Mouse (Mus musculus) testis, adult 2 months (tissue): ENCODE results near the gene Tenm3. TPM values are rescaled to one million over a fixed set of nuclear protein-coding genes. Genes with fewer than 3 reads are reported as not detected.

ENCODE experiments used
- H3K27ac ChIP-seq: fragments of 200-500 bp; 2 replicates; pipeline ENCODE4 v1.5.1; 2012; ENCODE audit warnings: low read depth, low read length; ENCODE audit not compliant: control insufficient read depth, insufficient read depth
- H3K27me3 ChIP-seq: fragments of 200-500 bp; 2 replicates; pipeline ENCODE4 v1.6.1; 2012; ENCODE audit warnings: mild to moderate bottlenecking, low read length, moderate library complexity; ENCODE audit not compliant: control insufficient read depth, insufficient read depth
- H3K36me3 ChIP-seq: fragments of 200-500 bp; 2 replicates; pipeline ENCODE4 v1.6.1; 2012; ENCODE audit warnings: mild to moderate bottlenecking, low read length; ENCODE audit not compliant: control insufficient read depth, insufficient read depth
- H3K4me1 ChIP-seq: fragments of 200-500 bp; 2 replicates; pipeline ENCODE4 v1.6.1; 2012; ENCODE audit warnings: low read length; ENCODE audit not compliant: control insufficient read depth, insufficient read depth
- H3K4me3 ChIP-seq: fragments of 200-500 bp; 2 replicates; pipeline ENCODE4 v1.5.1; 2012; ENCODE audit warnings: low read depth, mild to moderate bottlenecking, low read length, moderate library complexity, mixed read lengths; ENCODE audit not compliant: control insufficient read depth
- CTCF ChIP-seq: fragments of 200-500 bp; IDR thresholded peaks from 2 replicates; pipeline ENCODE4 v1.5.1; 2012; ENCODE audit warnings: low read depth, mild to moderate bottlenecking, inconsistent platforms, low read length, moderate library complexity; ENCODE audit not compliant: control insufficient read depth, insufficient read depth, insufficient replicate concordance
- POLR2A ChIP-seq: fragments of 200-500 bp; IDR thresholded peaks from 2 replicates; pipeline ENCODE4 v1.6.1; 2012; ENCODE audit warnings: low read depth, mild to moderate bottlenecking, inconsistent platforms, low read length, moderate library complexity; ENCODE audit not compliant: control insufficient read depth
- polyA plus RNA-seq: library from polyadenylated mRNA; depleted of rRNA; stranded (reverse); fragments of >200 nt; gene quantifications from 2 replicates; pipeline ENCODE4 v1.2.3, GENCODE M21; 2012

The Tenm3 gene
- polyA plus RNA-seq, 1 experiment = 4.2 TPM

DNA sequence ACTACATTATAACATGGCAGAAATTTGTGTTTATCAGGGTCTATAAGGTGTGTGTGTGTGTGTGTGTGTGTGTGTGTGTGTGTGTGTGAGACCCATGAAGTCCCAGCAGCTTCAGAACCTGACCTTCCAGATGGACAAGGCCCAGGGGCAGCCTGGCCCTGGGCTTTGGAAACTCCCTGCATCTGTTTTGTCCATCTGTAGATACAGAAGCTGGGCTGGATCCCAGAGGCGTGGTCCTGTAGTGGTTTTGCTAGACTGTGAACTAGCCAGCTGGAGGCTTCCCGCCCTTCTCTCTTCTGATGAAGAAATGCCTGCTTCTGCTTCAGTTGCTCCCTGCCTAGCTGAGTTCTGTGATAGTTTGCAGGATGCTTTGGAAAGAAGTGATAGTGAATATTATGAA, 599.9 kb downstream of the Tenm3 start:
- TF ChIP-seq CTCF (no peak), POLR2A (no peak)
- Histone ChIP-seq H3K27me3 (no peaks in the 10 kb centered on the region), H3K4me1 (no peaks in the 10 kb centered on the region), H3K4me3 (no peak overlapping the region), H3K27ac (no peak overlapping the region), H3K36me3 (no peaks in the 10 kb centered on the region)

DNA sequence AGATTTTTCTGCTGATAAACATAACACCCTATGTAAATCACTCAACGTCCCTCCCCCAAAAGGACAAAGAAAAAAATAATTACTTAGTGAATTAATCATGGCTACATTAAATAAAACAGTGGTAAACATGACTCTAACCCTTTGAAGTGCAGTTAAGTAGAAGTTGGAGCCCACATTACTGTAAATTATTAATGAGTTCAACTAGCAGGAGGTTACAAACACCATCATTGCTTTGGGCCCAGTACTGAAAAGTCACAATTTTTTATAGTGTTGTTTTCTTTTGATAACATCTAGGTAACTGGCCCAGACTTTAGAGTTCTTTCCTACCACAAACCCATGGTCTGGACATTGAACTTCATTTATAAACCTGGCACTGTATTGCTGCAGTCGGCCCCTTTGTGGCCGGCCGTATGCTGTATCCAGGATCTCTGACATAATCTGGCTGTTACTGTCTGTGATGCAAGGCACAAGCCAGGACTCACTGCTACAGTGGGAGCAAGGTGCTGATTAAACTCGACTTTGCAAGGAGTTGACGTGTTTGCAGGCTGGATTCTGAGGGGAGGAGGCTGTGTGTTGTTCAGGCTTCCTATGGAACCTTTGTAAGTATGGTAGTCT, 602.7 kb downstream of the Tenm3 start:
- TF ChIP-seq CTCF (no peak), POLR2A (no peak)
- Histone ChIP-seq H3K4me3 (no peak overlapping the region), H3K4me1 (no peaks in the 10 kb centered on the region), H3K27ac (no peak overlapping the region), H3K27me3 (no peaks in the 10 kb centered on the region), H3K36me3 (no peaks in the 10 kb centered on the region)

DNA sequence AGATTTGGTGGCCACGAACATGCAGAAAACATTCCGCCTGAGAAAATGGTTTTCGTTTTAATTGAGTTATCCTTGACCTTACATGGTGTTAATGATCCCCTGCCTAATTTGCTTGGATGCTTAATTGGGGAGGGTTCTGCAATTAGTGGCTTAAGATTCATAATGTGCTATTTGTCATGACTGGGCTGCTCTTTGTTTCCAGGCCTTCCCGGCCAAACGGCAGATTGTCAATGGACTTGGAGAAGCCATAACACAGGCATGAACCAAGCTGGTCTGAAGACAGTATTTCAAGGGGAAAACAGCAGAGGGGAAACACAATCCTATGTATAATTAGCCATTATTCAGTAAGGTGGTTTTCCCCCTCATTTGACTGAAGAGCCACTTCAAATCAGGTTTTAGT, 606.8 kb downstream of the Tenm3 start:
- H3K4me3 ChIP-seq = no peak overlapping the region
- no peak overlapping the region for H3K27ac ChIP-seq
- H3K4me1 ChIP-seq = no peaks in the 10 kb centered on the region
- TF ChIP-seq CTCF (no peak), POLR2A (no peak)
- no peaks in the 10 kb centered on the region for H3K27me3 ChIP-seq
- no peaks in the 10 kb centered on the region for H3K36me3 ChIP-seq

DNA sequence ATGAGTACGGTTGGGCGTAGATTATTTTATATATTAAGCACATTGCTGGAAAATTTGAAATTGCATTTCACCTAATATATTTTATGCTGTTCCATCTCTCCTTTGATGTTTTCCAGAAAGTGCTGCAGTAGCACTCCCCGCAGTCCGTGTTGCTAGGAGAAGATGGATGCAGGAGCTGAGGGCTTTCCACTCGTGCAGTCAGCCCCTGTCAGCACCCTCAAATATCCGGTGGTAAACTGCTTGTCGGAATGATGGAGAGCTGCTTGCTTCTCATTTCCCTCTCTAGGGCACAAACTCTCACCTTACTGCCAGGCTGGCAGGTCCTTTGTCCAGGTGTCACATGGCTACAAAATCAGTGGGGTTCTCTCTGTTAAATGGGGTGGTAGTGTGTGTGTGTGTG, 610.8 kb downstream of the Tenm3 start:
- TF ChIP-seq POLR2A = no peak
- no peak for TF ChIP-seq CTCF

DNA sequence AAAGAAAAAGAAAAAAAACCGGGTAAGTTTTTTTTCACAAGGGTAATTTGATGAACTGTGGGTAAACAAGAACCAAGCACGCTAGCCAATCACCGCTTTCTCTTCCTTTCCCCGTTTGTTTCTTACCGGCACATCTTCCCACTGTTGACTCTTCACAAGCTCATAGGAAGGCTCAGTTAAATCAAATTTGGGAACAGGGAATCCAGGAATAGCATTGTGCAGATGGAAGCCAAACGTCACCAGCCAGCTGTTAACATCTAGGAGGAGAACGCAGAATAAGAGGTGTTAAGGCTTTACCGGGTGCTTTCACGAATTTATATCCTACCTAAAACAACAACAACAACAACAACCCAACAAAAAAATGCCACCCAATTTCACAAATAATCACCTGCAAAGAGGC, 611.9 kb downstream of the Tenm3 start:
- Histone ChIP-seq H3K4me1 (peaks cover 6% of the 10 kb centered on the region; the same call in 1 of the 2 replicates), H3K36me3 (no peaks in the 10 kb centered on the region), H3K27ac (no peak overlapping the region), H3K27me3 (no peaks in the 10 kb centered on the region), H3K4me3 (no peak overlapping the region)
- TF ChIP-seq CTCF (no peak), POLR2A (no peak)

More for the DNA sequence above, 610.8 kb downstream of the Tenm3 start:
- Histone ChIP-seq H3K27me3 (no peaks in the 10 kb centered on the region), H3K4me3 (no peak overlapping the region), H3K36me3 (no peaks in the 10 kb centered on the region), H3K27ac (no peak overlapping the region), H3K4me1 (peaks cover 5% of the 10 kb centered on the region; the same call in 1 of the 2 replicates)

DNA sequence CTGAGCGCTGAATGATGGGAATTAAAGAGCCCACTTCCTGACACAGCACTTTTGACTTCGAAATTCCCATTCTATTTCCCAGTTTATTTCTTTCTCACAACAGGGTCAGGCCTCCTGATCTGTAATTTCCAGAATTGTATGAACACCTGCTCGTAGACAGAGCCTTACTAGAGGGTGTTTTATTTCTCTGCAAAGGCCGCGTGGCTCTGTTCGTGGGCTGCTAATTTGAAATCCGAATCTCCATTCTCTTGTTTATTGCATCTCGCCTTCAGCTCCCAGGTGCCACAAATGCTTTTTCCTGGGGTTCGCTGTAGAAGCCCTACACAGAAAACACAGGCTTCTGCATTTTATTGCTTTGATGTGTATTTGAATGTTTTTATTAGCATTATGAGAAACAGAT, 612.4 kb downstream of the Tenm3 start:
- H3K4me3 ChIP-seq = no peak overlapping the region
- no peak for TF ChIP-seq POLR2A
- TF ChIP-seq CTCF = no peak
- H3K36me3 ChIP-seq = no peaks in the 10 kb centered on the region

DNA sequence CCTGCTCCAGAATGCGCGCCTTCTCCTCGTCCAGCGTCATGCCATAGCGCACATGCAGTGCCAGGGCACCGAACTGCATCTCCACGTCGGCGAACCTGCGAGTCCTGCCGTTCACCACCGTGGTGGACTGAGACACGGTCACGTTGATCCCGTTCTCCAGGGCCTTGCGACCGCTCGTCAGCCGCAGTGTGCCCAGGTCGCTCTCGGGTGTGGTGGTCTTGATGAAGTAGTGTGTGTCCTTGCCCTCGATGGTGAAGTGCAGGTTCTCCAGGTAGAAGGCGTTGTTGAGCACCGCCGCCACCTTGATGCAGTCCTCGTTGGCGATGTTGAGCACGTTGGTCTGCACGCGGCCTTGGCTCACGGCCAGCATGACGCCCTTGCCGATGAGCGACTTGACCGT, 615.1 kb downstream of the Tenm3 start:
- H3K4me1 ChIP-seq = peaks cover 8% of the 10 kb centered on the region; the same call in 1 of the 2 replicates
- H3K27me3 ChIP-seq = no peaks in the 10 kb centered on the region
- peak overlapping the region; percentile 56 for H3K4me3 ChIP-seq
- TF ChIP-seq POLR2A = no peak
- no peak for TF ChIP-seq CTCF
- H3K27ac ChIP-seq = no peak overlapping the region
- H3K36me3 ChIP-seq = no peaks in the 10 kb centered on the region

More for the DNA sequence above, 612.4 kb downstream of the Tenm3 start:
- Histone ChIP-seq H3K4me1 (peaks cover 8% of the 10 kb centered on the region; the same call in 1 of the 2 replicates), H3K27ac (no peak overlapping the region), H3K27me3 (no peaks in the 10 kb centered on the region)

DNA sequence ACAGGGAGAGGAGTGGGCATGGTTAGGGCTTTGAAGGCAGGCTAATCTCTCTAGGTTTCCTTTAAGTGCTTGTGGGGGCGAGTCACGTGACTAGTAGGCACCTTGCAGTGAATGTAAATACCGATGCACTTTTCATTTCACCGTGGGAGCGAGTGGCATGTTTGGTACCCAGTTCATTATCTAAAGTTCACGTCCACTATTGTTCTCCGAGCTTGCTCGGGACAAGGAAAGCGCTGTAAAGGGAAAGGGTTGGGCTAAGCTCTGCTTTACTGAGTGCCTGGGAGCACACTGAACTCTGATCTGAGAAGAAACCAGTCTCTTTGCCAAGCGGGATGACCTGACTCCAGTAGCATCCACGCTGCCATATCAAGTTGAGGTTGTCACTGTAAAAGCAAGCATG, 619.0 kb downstream of the Tenm3 start:
- peaks cover 31% of the 10 kb centered on the region for H3K4me1 ChIP-seq
- no peaks in the 10 kb centered on the region for H3K36me3 ChIP-seq
- no peak for TF ChIP-seq CTCF
- no peak for TF ChIP-seq POLR2A
- no peak overlapping the region for H3K27ac ChIP-seq
- H3K4me3 ChIP-seq = no peak overlapping the region
- H3K27me3 ChIP-seq = no peaks in the 10 kb centered on the region
